Mouse (Mus musculus) embryonic fibroblast, embryonic 13.5 days (primary cell): ENCODE results near the gene Agap1.

Source experiments
- CTCF ChIP-seq: IDR thresholded peaks from 2 replicates; pipeline ENCODE4 v1.5.1; 2011; ENCODE audit warnings: mild to moderate bottlenecking, control low read depth, low read length, moderate library complexity, borderline replicate concordance; ENCODE audit not compliant: insufficient read depth
- POLR2A ChIP-seq: IDR thresholded peaks from 2 replicates; pipeline ENCODE4 v1.6.1; 2011; ENCODE audit warnings: low read depth, mild to moderate bottlenecking, control low read depth, low read length, moderate library complexity

DNA sequence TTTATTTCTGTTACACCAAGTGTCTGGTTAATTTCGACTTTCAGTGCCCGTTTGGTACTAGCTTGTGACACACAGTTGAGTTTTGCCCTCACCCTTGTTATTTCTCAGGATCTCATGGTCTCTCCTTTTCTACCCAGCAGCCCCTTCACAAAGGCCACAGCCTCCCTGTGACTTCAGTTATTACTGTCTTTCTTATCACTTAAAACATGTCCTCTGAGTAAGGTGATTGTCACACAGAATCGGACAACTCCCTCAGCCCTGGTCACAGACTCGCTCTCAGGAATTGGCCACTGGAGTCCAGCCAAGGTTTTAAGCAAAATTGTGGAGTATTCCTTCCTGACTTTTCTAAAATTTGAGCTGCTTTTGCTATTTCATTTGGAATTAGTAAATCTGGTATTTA is 176.2 kb downstream of the Agap1 start:
- TF ChIP-seq CTCF (no peak), POLR2A (no peak)
